Mouse (Mus musculus) forebrain, embryonic 14.5 days (tissue): ENCODE measurements around the gene Tiam1. TPM values are rescaled to one million over a fixed set of nuclear protein-coding genes. Genes with fewer than 3 reads are reported as not detected.

Experiments used
- ATAC-seq: fragments of 200-750 bp; cut with Nextera tagmentation; 2 replicates; pipeline ENCODE4 v1.8.0; 2017; ENCODE audit warnings: mild to moderate bottlenecking, moderate library complexity
- DNase-seq: peaks from one replicate; pipeline ENCODE4 v3.0.0-alpha.2; 2015; ENCODE audit warnings: low spot score
- H3K27ac ChIP-seq: fragments of 300-500 bp; sonication (generic); 2 replicates; pipeline ENCODE4 v1.5.1; 2014; ENCODE audit warnings: low read depth, mild to moderate bottlenecking, control low read depth, low read length, moderate library complexity
- H3K27me3 ChIP-seq: fragments of 300-500 bp; sonication (generic); replicated peaks from 2 replicates; pipeline ENCODE4 v1.6.1; 2014; ENCODE audit warnings: low read length, control low read depth, mixed read lengths; ENCODE audit not compliant: control insufficient read depth, insufficient read depth
- H3K36me3 ChIP-seq: fragments of 300-500 bp; sonication (generic); 2 replicates; pipeline ENCODE4 v1.6.1; 2014; ENCODE audit warnings: low read length, control low read depth; ENCODE audit not compliant: control insufficient read depth, insufficient read depth
- H3K4me1 ChIP-seq: fragments of 300-500 bp; sonication (generic); 2 replicates; pipeline ENCODE4 v1.6.1; 2014; ENCODE audit warnings: antibody characterized with exemption, low read length, control low read depth; ENCODE audit not compliant: control insufficient read depth, insufficient read depth
- H3K4me2 ChIP-seq: fragments of 300-500 bp; sonication (generic); 2 replicates; pipeline ENCODE4 v1.6.1; 2014; ENCODE audit warnings: mild to moderate bottlenecking, control low read depth, low read length
- H3K4me3 ChIP-seq: fragments of 300-500 bp; sonication (generic); 2 replicates; pipeline ENCODE4 v1.5.1; 2014; ENCODE audit warnings: low read depth, low read length, control low read depth
- H3K9ac ChIP-seq: fragments of 300-500 bp; sonication (generic); 2 replicates; pipeline ENCODE4 v1.6.1; 2014; ENCODE audit warnings: mild to moderate bottlenecking, low read length, control low read depth, moderate library complexity
- H3K9me3 ChIP-seq: fragments of 300-500 bp; sonication (generic); replicated peaks from 2 replicates; pipeline ENCODE4 v1.6.1; 2016; ENCODE audit warnings: low read length, control low read depth, mixed read lengths; ENCODE audit not compliant: control insufficient read depth
- WGBS: fragments of 180-500 bp; shearing (Covaris S2); extraction: QIAGEN DNeasy Blood & Tissue Kit; methylation state at CpG from one replicate; pipeline ENCODE4 v1.1.7; 2014; 5-methylcytosine and 5-hydroxymethylcytosine counted together
- polyA plus RNA-seq: library from polyadenylated mRNA; unstranded; fragments of >200 nt; fragmentation: Nextera tagmentation; extraction: Ambion mirVana; gene quantifications from 2 replicates; pipeline ENCODE4 v1.2.1, GENCODE M21; 2014

The Tiam1 gene
- polyA plus RNA-seq, 1 experiment from 2014 or later = 22.4 TPM

- H3K4me3 ChIP-seq = no peak overlapping the region
- ATAC-seq (no peak), DNase-seq (no peak)
- no peaks in the 10 kb centered on the region for H3K27me3 ChIP-seq
- no peaks in the 10 kb centered on the region; the same call in none of the 2 replicates for H3K4me1 ChIP-seq
- H3K27ac ChIP-seq = peak overlapping the region; percentile 9; the same call in 1 of the 2 replicates
- no peaks in the 10 kb centered on the region for H3K36me3 ChIP-seq
- 40% methylated on average over 15 of the region's 15 CpGs for WGBS
- no peaks in the 10 kb centered on the region for H3K9me3 ChIP-seq
- no peak overlapping the region for H3K9ac ChIP-seq
- no peak overlapping the region for H3K4me2 ChIP-seq
Observed at GRCm38 (mm10) chr16:89874012-89874704, 269.4 kb downstream of the Tiam1 start.

- DNase-seq = no peak
- ATAC-seq = no peak
- Histone ChIP-seq H3K4me3 (no peak overlapping the region), H3K9me3 (no peaks in the 10 kb centered on the region), H3K4me2 (no peak overlapping the region), H3K4me1 (no peaks in the 10 kb centered on the region; the same call in none of the 2 replicates), H3K9ac (no peak overlapping the region; the same call in 1 of the 2 replicates), H3K27ac (0 out of 2 replicates have a peak overlapping the region, but pooled peaks have one; percentile 36), H3K36me3 (no peaks in the 10 kb centered on the region), H3K27me3 (no peaks in the 10 kb centered on the region)
- 89% methylated on average over 20 of the region's 20 CpGs for WGBS
Observed at GRCm38 (mm10) chr16:89872011-89872942, 271.3 kb downstream of the Tiam1 start.

DNA sequence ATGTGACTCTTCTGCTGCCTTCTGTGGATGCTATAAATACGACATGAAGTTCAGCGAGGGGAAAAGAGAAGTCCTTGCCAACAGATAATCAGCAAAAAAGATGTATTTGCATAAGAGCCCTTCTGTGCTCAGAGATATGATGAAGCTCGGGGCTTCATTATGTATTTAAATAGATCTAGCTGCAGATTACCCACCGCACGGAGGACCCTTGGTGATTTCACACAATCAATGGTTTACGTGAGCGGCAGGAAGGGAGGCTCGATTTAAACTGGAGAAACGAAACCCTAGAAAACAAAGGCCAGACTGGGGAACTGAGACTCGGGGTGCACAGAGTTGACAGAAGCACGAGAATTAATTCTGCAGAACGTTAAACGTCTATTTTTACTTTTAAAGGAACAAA lies 272.2 kb downstream of the Tiam1 start:
- ATAC-seq (no peak), DNase-seq (peak; percentile 47)
- H3K9ac ChIP-seq = no peak overlapping the region; the same call in 1 of the 2 replicates
- no peaks in the 10 kb centered on the region for H3K36me3 ChIP-seq
- WGBS = 66% methylated on average over 13 of the region's 13 CpGs
- H3K4me2 ChIP-seq = no peak overlapping the region
- H3K27ac ChIP-seq = peak overlapping the region; percentile 36; the same call in 1 of the 2 replicates
- H3K4me1 ChIP-seq = no peaks in the 10 kb centered on the region; the same call in none of the 2 replicates
- no peak overlapping the region for H3K4me3 ChIP-seq
- no peaks in the 10 kb centered on the region for H3K9me3 ChIP-seq
- no peaks in the 10 kb centered on the region for H3K27me3 ChIP-seq

DNA sequence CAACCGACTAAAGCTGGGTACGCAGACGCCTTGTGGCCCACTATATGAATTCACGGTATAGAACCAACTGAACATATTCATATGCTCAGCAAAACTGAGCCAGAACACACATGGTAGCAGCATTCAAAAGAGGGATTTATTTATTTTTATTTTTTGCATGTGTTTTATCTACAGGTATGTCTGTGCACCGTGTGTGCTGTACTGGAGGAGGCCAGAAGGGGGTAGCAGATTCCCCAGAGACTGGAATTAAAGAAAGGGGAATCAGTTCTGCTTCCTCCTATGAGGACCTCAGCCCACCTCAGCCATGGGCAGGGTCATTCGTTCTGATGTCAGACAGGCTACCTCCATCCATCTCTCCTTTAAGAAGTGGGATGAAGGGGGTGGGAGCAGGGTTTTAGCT lies 273.5 kb downstream of the Tiam1 start:
- no peak for DNase-seq
- Histone ChIP-seq H3K4me2 (no peak overlapping the region), H3K36me3 (no peaks in the 10 kb centered on the region), H3K4me3 (no peak overlapping the region), H3K9ac (no peak overlapping the region), H3K4me1 (no peaks in the 10 kb centered on the region; the same call in none of the 2 replicates), H3K9me3 (no peaks in the 10 kb centered on the region), H3K27ac (no peak overlapping the region), H3K27me3 (no peaks in the 10 kb centered on the region)
- WGBS = 98% methylated on average over 6 of the region's 6 CpGs
- ATAC-seq = no peak

GRCm38 (mm10) chr16:89868502-89868901 lies 275.1 kb downstream of the Tiam1 start:
- WGBS = 91% methylated on average over 3 of the region's 3 CpGs
- ATAC-seq (no peak), DNase-seq (no peak)
- H3K9me3 ChIP-seq = no peaks in the 10 kb centered on the region
- H3K27me3 ChIP-seq = no peaks in the 10 kb centered on the region
- H3K27ac ChIP-seq = no peak overlapping the region
- no peaks in the 10 kb centered on the region for H3K36me3 ChIP-seq
- H3K9ac ChIP-seq = no peak overlapping the region
- no peak overlapping the region for H3K4me3 ChIP-seq
- no peaks in the 10 kb centered on the region; the same call in none of the 2 replicates for H3K4me1 ChIP-seq
- no peak overlapping the region for H3K4me2 ChIP-seq

DNA sequence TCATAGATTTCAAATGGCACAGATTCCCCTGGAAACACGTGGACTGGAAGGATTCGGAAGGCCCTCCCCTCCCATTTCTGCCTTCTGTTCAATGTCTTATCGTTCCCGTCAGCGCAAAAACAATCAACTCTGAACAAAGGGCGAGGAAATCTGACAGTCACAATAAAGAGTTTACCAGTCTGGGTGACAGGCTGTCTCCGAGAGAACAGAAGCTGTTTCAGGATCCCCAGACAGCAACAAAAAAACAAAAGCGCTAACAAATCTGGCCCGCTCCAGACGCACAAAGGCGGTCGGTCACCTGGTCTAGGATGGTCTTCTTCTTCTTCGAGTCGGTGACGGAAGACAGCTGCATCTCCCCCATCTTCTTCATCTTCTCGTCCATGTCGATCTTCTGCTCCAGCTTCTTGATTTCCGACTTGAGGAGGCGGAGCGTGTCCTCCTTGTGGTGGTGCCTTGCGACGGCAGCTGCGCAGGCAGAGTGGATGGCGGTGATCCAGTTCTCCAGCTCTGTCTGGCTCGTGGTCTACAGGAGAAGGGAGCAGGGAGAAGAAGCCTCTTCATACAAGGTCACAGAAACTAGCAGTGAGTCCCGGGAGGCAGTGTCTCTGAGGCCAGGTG lies 276.2 kb downstream of the Tiam1 start:
- DNase-seq = no peak
- Histone ChIP-seq H3K36me3 (no peaks in the 10 kb centered on the region), H3K4me3 (no peak overlapping the region), H3K9me3 (no peaks in the 10 kb centered on the region), H3K27me3 (no peaks in the 10 kb centered on the region), H3K4me2 (no peak overlapping the region), H3K4me1 (no peaks in the 10 kb centered on the region; the same call in none of the 2 replicates), H3K9ac (no peak overlapping the region), H3K27ac (no peak overlapping the region)
- no peak for ATAC-seq
- WGBS = 79% methylated on average over 25 of the region's 26 CpGs

- ATAC-seq = no peak
- Histone ChIP-seq H3K27ac (no peak overlapping the region), H3K9me3 (no peaks in the 10 kb centered on the region), H3K27me3 (no peaks in the 10 kb centered on the region), H3K36me3 (no peaks in the 10 kb centered on the region), H3K4me2 (no peak overlapping the region), H3K4me3 (no peak overlapping the region), H3K9ac (no peak overlapping the region), H3K4me1 (0 out of 2 replicates have a peak, but pooled peaks cover 3% of the 10 kb centered on the region)
- WGBS = 91% methylated on average over 16 of the region's 17 CpGs
- DNase-seq = no peak
Observed at GRCm38 (mm10) chr16:89865136-89865535, 278.4 kb downstream of the Tiam1 start.

DNA sequence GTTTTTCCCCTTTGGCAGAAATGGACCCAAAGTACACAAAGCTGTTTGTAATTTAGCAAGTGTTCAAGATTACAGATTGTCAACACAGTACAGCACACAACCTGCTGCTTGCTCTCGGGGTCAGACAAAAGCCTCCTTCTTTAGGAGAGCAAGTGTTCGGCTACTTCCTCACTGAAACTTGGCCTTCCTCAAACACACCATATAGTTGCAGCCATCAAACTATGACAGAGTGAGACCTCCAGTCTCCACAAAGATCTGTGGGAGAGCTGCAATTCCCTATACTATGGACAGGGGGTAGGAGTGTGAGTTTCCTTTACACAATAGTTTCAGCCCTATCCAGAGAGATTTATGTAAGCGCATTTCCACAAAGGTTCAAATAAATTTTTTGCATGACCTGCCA lies 278.9 kb downstream of the Tiam1 start:
- ATAC-seq = no peak
- WGBS = 74% methylated on average over 3 of the region's 3 CpGs

More for the DNA sequence above, 278.9 kb downstream of the Tiam1 start:
- H3K27me3 ChIP-seq = no peaks in the 10 kb centered on the region
- H3K36me3 ChIP-seq = no peaks in the 10 kb centered on the region
- H3K27ac ChIP-seq = no peak overlapping the region
- no peak overlapping the region for H3K4me2 ChIP-seq
- no peaks in the 10 kb centered on the region for H3K9me3 ChIP-seq
- no peak overlapping the region for H3K4me3 ChIP-seq
- no peak overlapping the region for H3K9ac ChIP-seq
- DNase-seq = no peak
- H3K4me1 ChIP-seq = 0 out of 2 replicates have a peak, but pooled peaks cover 3% of the 10 kb centered on the region
